Mouse (Mus musculus) leukemia stem cell, adult 10-12 weeks (primary cell): ENCODE measurements around the gene Pmvk. TPM values are rescaled to one million over a fixed set of nuclear protein-coding genes. Genes with fewer than 3 reads are reported as not detected.

Experiments
- polyA plus RNA-seq: library from polyadenylated mRNA; stranded (reverse); fragments of >175 nt; gene quantifications from 2 replicates; pipeline ENCODE4 v1.2.3, GENCODE M21; 2012; ENCODE audit warnings: low replicate concordance

Gene Pmvk
- polyA plus RNA-seq, result 1.3 and 13.0 TPM in 2 replicates

GRCm38 (mm10) chr3:89454401-89455177 lies at the start of gene Pmvk:
TSS of gene Pmvk (plus strand) at chr3:89454541.

GRCm38 (mm10) chr3:89411490-89412393 lies 42.6 kb upstream of the Pmvk start, which contains the start of gene Flad1:
TSS of gene Flad1 (minus strand) at chr3:89411870.

GRCm38 (mm10) chr3:89418170-89418860 lies 36.0 kb upstream of the Pmvk start, which contains the start of the genes Cks1b and Shc1:
TSS of gene Cks1b (minus strand) at chr3:89418383.
TSS of gene Shc1 (plus strand) at chr3:89418443.

GRCm38 (mm10) chr3:89430171-89431159 lies 23.9 kb upstream of the Pmvk start, which contains the start of gene Pygo2:
TSS of gene Pygo2 (plus strand) at chr3:89430214.

GRCm38 (mm10) chr3:89436176-89437113 lies 17.9 kb upstream of the Pmvk start, which contains the start of gene Pbxip1:
TSS of gene Pbxip1 (plus strand) at chr3:89436706.

Other genes with a start within 250 kb of the Pmvk start
- gene Thbs3, start 239.4 kb upstream of the Pmvk start, polyA plus RNA-seq, result 0.07 and 0.12 TPM in 2 replicates
- gene Mtx1, start 227.5 kb upstream of the Pmvk start, polyA plus RNA-seq, result 448 and 636 TPM in 2 replicates
- gene Muc1, start 225.5 kb upstream of the Pmvk start, polyA plus RNA-seq, result 0.77 TPM in 1 of 2 replicates, not detected in the other
- 48.3 and 213 TPM in 2 replicates for gene Krtcap2, start 208.6 kb upstream of the Pmvk start, polyA plus RNA-seq
- 2.6 and 5.4 TPM in 2 replicates for gene Trim46, start 208.2 kb upstream of the Pmvk start, polyA plus RNA-seq
- gene Dpm3, start 195.2 kb upstream of the Pmvk start, polyA plus RNA-seq, result 175 and 302 TPM in 2 replicates
- gene Slc50a1, start 184.0 kb upstream of the Pmvk start, polyA plus RNA-seq, result 10.0 and 13.3 TPM in 2 replicates
- gene Efna1, start 173.4 kb upstream of the Pmvk start, polyA plus RNA-seq, result 0.14 and 1.4 TPM in 2 replicates
- not detected in 2 replicates for gene Efna3, start 131.6 kb upstream of the Pmvk start, polyA plus RNA-seq
- gene Efna4, start 116.5 kb upstream of the Pmvk start, polyA plus RNA-seq, result 0.39 and 0.50 TPM in 2 replicates
- 28.1 and 30.7 TPM in 2 replicates for gene Adam15, start 104.5 kb upstream of the Pmvk start, polyA plus RNA-seq
- gene Dcst2, start 92.6 kb upstream of the Pmvk start, polyA plus RNA-seq, result not detected in 2 replicates
- gene Dcst1, start 89.3 kb upstream of the Pmvk start, polyA plus RNA-seq, result not detected in 2 replicates
- 48.8 and 81.5 TPM in 2 replicates for gene Zbtb7b, start 59.8 kb upstream of the Pmvk start, polyA plus RNA-seq
- not detected in 2 replicates for gene Lenep, start 51.7 kb upstream of the Pmvk start, polyA plus RNA-seq
- 6.2 and 29.0 TPM in 2 replicates for gene Flad1, start 42.7 kb upstream of the Pmvk start, polyA plus RNA-seq
- 26.6 and 26.7 TPM in 2 replicates for gene Cks1b, start 36.2 kb upstream of the Pmvk start, polyA plus RNA-seq
- 159 TPM in 2 replicates for gene Shc1, start 36.1 kb upstream of the Pmvk start, polyA plus RNA-seq
- gene Pygo2, start 24.3 kb upstream of the Pmvk start, polyA plus RNA-seq, result 423 and 488 TPM in 2 replicates
- 12.7 and 17.4 TPM in 2 replicates for gene Pbxip1, start 17.8 kb upstream of the Pmvk start, polyA plus RNA-seq
- gene Kcnn3, start 65.6 kb downstream of the Pmvk start, polyA plus RNA-seq, result 0.07 TPM in 1 of 2 replicates, not detected in the other